In genomic region chr11:102294887-102295597, GRCm38 (mm10) we compare ENCODE assay signal across 8 mouse cellular contexts. TPM values are rescaled to one million over a fixed set of nuclear protein-coding genes. Genes with fewer than 3 reads are reported as not detected.
DNase-seq lines count a peak whose midpoint lies in the region; ATAC-seq and TF ChIP-seq lines count a peak whose summit lies in the region.

No protein-coding gene starts in this region.

- peak overlapping the region; percentile 85 for H3K4me2 ChIP-seq in hindbrain, embryonic 11.5 days (replicated peaks; ENCODE audit: low read depth, low read length)
- H3K4me2 ChIP-seq in lung, embryonic 14.5 days: peak overlapping the region; percentile 92
- peak overlapping the region; percentile 71 for H3K4me2 ChIP-seq in neural tube, embryonic 15.5 days

- H3K27me3 ChIP-seq in hindbrain, embryonic 11.5 days (ENCODE audit: control insufficient read depth, insufficient read depth, low read length): no peaks in the 10 kb centered on the region
- H3K27me3 ChIP-seq in lung, embryonic 14.5 days (ENCODE audit: insufficient read depth, low read length): no peaks in the 10 kb centered on the region
- H3K27me3 ChIP-seq in neural tube, embryonic 15.5 days (replicated peaks): no peaks in the 10 kb centered on the region

- H3K36me3 ChIP-seq in hindbrain, embryonic 11.5 days (ENCODE audit: control insufficient read depth, insufficient read depth, low read length): peaks cover 14% of the 10 kb centered on the region
- H3K36me3 ChIP-seq in lung, embryonic 14.5 days (ENCODE audit: insufficient read depth): peaks cover 47% of the 10 kb centered on the region
- H3K36me3 ChIP-seq in neural tube, embryonic 15.5 days: peaks cover 38% of the 10 kb centered on the region

- no peaks in the 10 kb centered on the region for H3K9me3 ChIP-seq in hindbrain, embryonic 11.5 days (ENCODE audit: control insufficient read depth, low read length)
- no peaks in the 10 kb centered on the region for H3K9me3 ChIP-seq in lung, embryonic 14.5 days (ENCODE audit: low read depth, low read length)
- no peaks in the 10 kb centered on the region for H3K9me3 ChIP-seq in neural tube, embryonic 15.5 days (replicated peaks)

- peak overlapping the region; percentile 88 for H3K9ac ChIP-seq in hindbrain, embryonic 11.5 days (ENCODE audit: low read depth, low read length)
- peak overlapping the region; percentile 85 for H3K9ac ChIP-seq in lung, embryonic 14.5 days
- H3K9ac ChIP-seq in neural tube, embryonic 15.5 days (replicated peaks): peak overlapping the region; percentile 85

- no peaks in the 10 kb centered on the region for H3K4me1 ChIP-seq in cortical plate, adult 2 months (ENCODE audit: control insufficient read depth, insufficient read depth, low read length)
- peaks cover 8% of the 10 kb centered on the region for H3K4me1 ChIP-seq in hindbrain, embryonic 11.5 days (replicated peaks; ENCODE audit: control insufficient read depth, insufficient read depth, low read length)
- peaks cover 7% of the 10 kb centered on the region for H3K4me1 ChIP-seq in lung, embryonic 14.5 days (ENCODE audit: insufficient read depth)
- peaks cover 30% of the 10 kb centered on the region for H3K4me1 ChIP-seq in neural tube, embryonic 15.5 days

- H3K4me3 ChIP-seq in cortical plate, adult 2 months (ENCODE audit: insufficient read depth, low read length): peak overlapping the region; percentile 46
- peak overlapping the region; percentile 95 for H3K4me3 ChIP-seq in hindbrain, embryonic 11.5 days (ENCODE audit: low read depth, low read length)
- peak overlapping the region; percentile 90 for H3K4me3 ChIP-seq in lung, embryonic 14.5 days (ENCODE audit: low read depth, low read length)
- H3K4me3 ChIP-seq in neural tube, embryonic 15.5 days (replicated peaks): peak overlapping the region; percentile 85

- peak; percentile 2; the same call in 1 of the 2 replicates for ATAC-seq in hindbrain, embryonic 11.5 days (ENCODE audit: low FRiP score)
- no peak; the same call in 1 of the 2 replicates for ATAC-seq in lung, embryonic 14.5 days (ENCODE audit: insufficient read depth)
- ATAC-seq in neural tube, embryonic 15.5 days (ENCODE audit: low FRiP score): no peak
- no peak for ATAC-seq in erythroid progenitor cell, adult 5-6 weeks (replicated peaks; ENCODE audit: low FRiP score, poor library complexity, severe bottlenecking)

- 0 out of 2 replicates have a peak, but pooled peaks have one; percentile 8 for TF ChIP-seq CTCF in cortical plate, adult 2 months (IDR thresholded peaks at IDR 0.05; ENCODE audit: extremely low read depth, insufficient read depth, low read length)
- no peak for TF ChIP-seq CTCF in lung, embryonic 14.5 days (IDR thresholded peaks at IDR 0.05; ENCODE audit: low read depth)

- no peak overlapping the region; the same call in 1 of the 2 replicates for H3K27ac ChIP-seq in cortical plate, adult 2 months (ENCODE audit: insufficient read depth, low read length)
- no peak overlapping the region; the same call in 1 of the 2 replicates for H3K27ac ChIP-seq in hindbrain, embryonic 11.5 days (ENCODE audit: low read depth, low read length)
- H3K27ac ChIP-seq in lung, embryonic 14.5 days (ENCODE audit: low read depth): peak overlapping the region; percentile 99
- H3K27ac ChIP-seq in neural tube, embryonic 15.5 days (replicated peaks): peak overlapping the region; percentile 99

- WGBS in hindbrain, embryonic 11.5 days: 74% methylated on average over 12 of the region's 12 CpGs
- 53% methylated on average over 12 of the region's 12 CpGs for WGBS in lung, embryonic 14.5 days
- WGBS in neural tube, embryonic 15.5 days: 64% methylated on average over 12 of the region's 12 CpGs

- peak; percentile 30; the same call in 1 of the 2 replicates for TF ChIP-seq POLR2A in cortical plate, adult 2 months (IDR thresholded peaks at IDR 0.05; ENCODE audit: extremely low read depth, insufficient read depth, low read length)

- DNase-seq in spleen, adult 18-20 months: peak; percentile 46 to 54
- DNase-seq in spleen, adult 12 weeks (ENCODE audit: low spot score): no peak
- peak; percentile 43 for DNase-seq in hindbrain, embryonic 11.5 days (ENCODE audit: low spot score)
- DNase-seq in lung, embryonic 14.5 days: peak; percentile 47
- DNase-seq in gastrocnemius, adult 8-10 months (ENCODE audit: low spot score in 2 of 2): no peak

RNA-seq across cellular contexts. Expression of gene Atxn7l3, which starts 1.4 kb away (rescaled TPM):
- 171 and 180 TPM in 2 replicates for polyA plus RNA-seq in cortical plate, adult 2 months (2012; rRNA removed)
- polyA plus RNA-seq in hindbrain, embryonic 11.5 days (2014; fragmentation: Nextera tagmentation; extraction: Ambion mirVana): 17.5 and 22.0 TPM in 2 replicates
- polyA plus RNA-seq in lung, embryonic 14.5 days (2014; fragmentation: Nextera tagmentation; extraction: Ambion mirVana): 17.4 TPM in 2 replicates
- 27.2 and 28.1 TPM in 2 replicates for polyA plus RNA-seq in neural tube, embryonic 15.5 days (2015; fragmentation: Nextera tagmentation; extraction: Ambion mirVana)
- 10 to 100 TPM in 3 of 4 experiments, 1 to 10 TPM in 1; 9.3 to 14.5 (median 11.1) TPM for total RNA-seq in gastrocnemius, adult 8-10 months (2022)
- 14.3 and 22.0 TPM in 2 replicates for total RNA-seq in erythroid progenitor cell, adult 5-6 weeks (2015; ENCODE audit: low replicate concordance)
- 9.8 and 16.8 TPM in 2 replicates for total RNA-seq in erythroid progenitor cell, adult 5-6 weeks (2017; ENCODE audit: low replicate concordance)

RNA-seq across cellular contexts. Expression of gene Tmub2, which starts 10.3 kb away (rescaled TPM):
- 95.3 and 97.0 TPM in 2 replicates for polyA plus RNA-seq in cortical plate, adult 2 months (2012; rRNA removed)
- 64.0 and 65.2 TPM in 2 replicates for polyA plus RNA-seq in hindbrain, embryonic 11.5 days (2014; fragmentation: Nextera tagmentation; extraction: Ambion mirVana)
- 48.8 and 49.9 TPM in 2 replicates for polyA plus RNA-seq in lung, embryonic 14.5 days (2014; fragmentation: Nextera tagmentation; extraction: Ambion mirVana)
- 79.8 and 83.7 TPM in 2 replicates for polyA plus RNA-seq in neural tube, embryonic 15.5 days (2015; fragmentation: Nextera tagmentation; extraction: Ambion mirVana)
- 10 to 100 TPM; 14.7 to 15.8 (median 15.0) TPM for total RNA-seq in gastrocnemius, adult 8-10 months (2022)
- total RNA-seq in erythroid progenitor cell, adult 5-6 weeks (2015; ENCODE audit: low replicate concordance): 46.1 and 52.6 TPM in 2 replicates
- total RNA-seq in erythroid progenitor cell, adult 5-6 weeks (2017; ENCODE audit: low replicate concordance): 36.9 and 43.5 TPM in 2 replicates

RNA-seq across cellular contexts. Expression of gene Ubtf, which starts 24.5 kb away (rescaled TPM):
- polyA plus RNA-seq in cortical plate, adult 2 months (2012; rRNA removed): 84.1 and 86.8 TPM in 2 replicates
- polyA plus RNA-seq in hindbrain, embryonic 11.5 days (2014; fragmentation: Nextera tagmentation; extraction: Ambion mirVana): 82.1 and 83.4 TPM in 2 replicates
- 86.0 and 93.8 TPM in 2 replicates for polyA plus RNA-seq in lung, embryonic 14.5 days (2014; fragmentation: Nextera tagmentation; extraction: Ambion mirVana)
- polyA plus RNA-seq in neural tube, embryonic 15.5 days (2015; fragmentation: Nextera tagmentation; extraction: Ambion mirVana): 68.9 and 79.5 TPM in 2 replicates
- total RNA-seq in gastrocnemius, adult 8-10 months (2022): 10 to 100 TPM; 31.5 to 41.6 (median 38.2) TPM
- total RNA-seq in erythroid progenitor cell, adult 5-6 weeks (2015; ENCODE audit: low replicate concordance): 77.5 and 82.2 TPM in 2 replicates
- 281 and 468 TPM in 2 replicates for total RNA-seq in erythroid progenitor cell, adult 5-6 weeks (2017; ENCODE audit: low replicate concordance)

RNA-seq across cellular contexts. Expression of gene Asb16, which starts 26.5 kb away (rescaled TPM):
- 1.9 and 2.2 TPM in 2 replicates for polyA plus RNA-seq in cortical plate, adult 2 months (2012; rRNA removed)
- polyA plus RNA-seq in hindbrain, embryonic 11.5 days (2014; fragmentation: Nextera tagmentation; extraction: Ambion mirVana): 0.06 and 0.08 TPM in 2 replicates
- 0.08 TPM in 1 of 2 replicates, not detected in the other for polyA plus RNA-seq in lung, embryonic 14.5 days (2014; fragmentation: Nextera tagmentation; extraction: Ambion mirVana)
- 0.10 and 0.12 TPM in 2 replicates for polyA plus RNA-seq in neural tube, embryonic 15.5 days (2015; fragmentation: Nextera tagmentation; extraction: Ambion mirVana)
- total RNA-seq in gastrocnemius, adult 8-10 months (2022): 10 to 100 TPM; 92.5 to 99.3 (median 93.6) TPM
- not detected in 2 replicates for total RNA-seq in erythroid progenitor cell, adult 5-6 weeks (2015; ENCODE audit: low replicate concordance)
- total RNA-seq in erythroid progenitor cell, adult 5-6 weeks (2017; ENCODE audit: low replicate concordance): not detected in 2 replicates

RNA-seq across cellular contexts. Expression of gene BC030867, which starts 46.4 kb away (rescaled TPM):
- 1.3 and 1.4 TPM in 2 replicates for polyA plus RNA-seq in cortical plate, adult 2 months (2012; rRNA removed)
- 13.2 and 14.0 TPM in 2 replicates for polyA plus RNA-seq in hindbrain, embryonic 11.5 days (2014; fragmentation: Nextera tagmentation; extraction: Ambion mirVana)
- 21.4 and 22.2 TPM in 2 replicates for polyA plus RNA-seq in lung, embryonic 14.5 days (2014; fragmentation: Nextera tagmentation; extraction: Ambion mirVana)
- polyA plus RNA-seq in neural tube, embryonic 15.5 days (2015; fragmentation: Nextera tagmentation; extraction: Ambion mirVana): 2.2 and 5.1 TPM in 2 replicates
- total RNA-seq in gastrocnemius, adult 8-10 months (2022): not detected
- total RNA-seq in erythroid progenitor cell, adult 5-6 weeks (2015; ENCODE audit: low replicate concordance): 26.7 and 30.2 TPM in 2 replicates
- 14.4 and 14.5 TPM in 2 replicates for total RNA-seq in erythroid progenitor cell, adult 5-6 weeks (2017; ENCODE audit: low replicate concordance)

Comparison
In these comparisons a context has a peak if more than half of its experiments do, and no peak if none do; other contexts are left out.
1. DNase-seq: peak in spleen, adult 18-20 months (2 of 2), hindbrain, embryonic 11.5 days (single experiment) and lung, embryonic 14.5 days (single experiment); none in spleen, adult 12 weeks (single experiment) and gastrocnemius, adult 8-10 months (0 of 2).
2. H3K27ac ChIP-seq: peak in lung, embryonic 14.5 days (single experiment) and neural tube, embryonic 15.5 days (single experiment); none in cortical plate, adult 2 months (single experiment) and hindbrain, embryonic 11.5 days (single experiment).
3. Peak in every context shown above with its lines, with median percentiles within 50 percentile points of each other: H3K4me3 ChIP-seq, H3K4me2 ChIP-seq and H3K9ac ChIP-seq.